ENCODE assay signal across 1 mouse cellular context in genomic region chr14:75075299-75076180, GRCm38 (mm10).
TF ChIP-seq lines count a peak whose summit lies in the region.

No protein-coding gene starts in this region.

TF ChIP-seq in MEL, 35 proteins besides CTCF, POLR2A, EP300 and RAD21 (continued from another document):
- TF ChIP-seq MAFK (IDR thresholded peaks at IDR 0.05; ENCODE audit: borderline replicate concordance, low read depth, low read length), result no peak
TF ChIP-seq in MEL: peak in this region for 1.
